Mouse (Mus musculus): ENCODE measurements around the gene Cul4a. TPM values are rescaled to one million over a fixed set of nuclear protein-coding genes. Genes with fewer than 3 reads are reported as not detected.
"Not testable (repeated sequence)": the region's sequence is repeated elsewhere in the genome, so short reads cannot be mapped to it uniquely, and the experiment has no call there.

Cul4a gene
- polyA plus RNA-seq, 1 experiment, result 61.3 TPM

DNA sequence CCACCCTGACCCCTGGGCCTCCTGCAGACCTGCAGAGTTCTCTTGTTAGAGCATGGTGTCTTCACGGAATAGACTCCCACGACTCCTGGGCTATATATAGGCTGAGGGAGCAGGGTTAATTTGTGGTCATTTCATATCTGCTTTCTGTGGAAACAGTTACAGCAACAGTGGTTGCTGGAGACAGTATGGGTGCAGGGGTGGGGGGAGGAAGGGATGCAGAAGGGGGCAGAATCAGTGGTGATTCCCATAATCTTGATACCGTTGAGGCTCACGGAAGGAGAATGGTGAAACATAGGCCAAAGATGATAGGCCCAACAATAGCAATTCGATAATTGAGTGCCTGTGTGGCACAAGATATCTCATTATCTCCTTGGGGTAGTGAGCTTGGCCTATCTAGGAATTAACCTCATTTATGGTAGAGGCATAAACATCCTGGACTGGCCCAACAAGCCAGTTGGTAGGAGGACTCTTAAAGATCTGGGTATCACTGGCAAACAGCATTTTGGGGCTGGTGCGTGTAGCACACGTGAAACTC is 17.5 kb downstream of the Cul4a start:
- Histone ChIP-seq H3K4me2 (ENCODE audit: low read depth) (no peak overlapping the region), H3K36me3 (ENCODE audit: control insufficient read depth, insufficient read depth) (peaks cover 24% of the 10 kb centered on the region), H3K79me2 (ENCODE audit: control insufficient read depth, insufficient read depth) (no peaks in the 10 kb centered on the region), H3K27me3 (ENCODE audit: control insufficient read depth, insufficient read depth, insufficient read length) (no peaks in the 10 kb centered on the region), H3K4me3 (no peak overlapping the region), H3ac (ENCODE audit: control insufficient read depth, insufficient read length) (no peak overlapping the region)
- no peak for TF ChIP-seq TCF12 (IDR thresholded peaks at IDR 0.05; ENCODE audit: insufficient read depth, poor library complexity, severe bottlenecking)
- TF ChIP-seq E2F4 (IDR thresholded peaks at IDR 0.05; ENCODE audit: insufficient read depth), result no peak
- TF ChIP-seq CEBPB (IDR thresholded peaks at IDR 0.05; ENCODE audit: insufficient read depth, poor library complexity, severe bottlenecking), result no peak
- TF ChIP-seq USF1 (IDR thresholded peaks at IDR 0.05; ENCODE audit: low read depth), result no peak

DNA sequence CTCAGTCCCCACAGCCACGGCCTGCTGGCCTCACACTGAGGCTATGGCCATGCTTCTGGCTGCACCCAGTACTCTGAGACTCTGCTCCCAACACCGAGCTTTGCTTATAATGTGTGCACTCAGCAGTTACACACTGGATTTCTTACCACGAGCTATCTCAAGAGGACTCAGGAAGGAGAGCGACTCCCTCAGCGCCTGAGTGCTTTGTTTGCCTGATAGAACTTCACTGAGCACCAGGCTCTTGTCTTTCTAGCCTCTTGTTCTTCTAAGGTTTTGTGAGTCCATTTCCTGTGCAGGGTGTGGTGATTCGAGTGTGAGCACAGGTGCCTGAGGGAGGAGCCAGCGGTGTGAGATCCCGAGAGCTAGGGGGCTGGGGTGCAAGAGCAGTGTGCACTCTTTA is 19.5 kb downstream of the Cul4a start:
- no peak overlapping the region for H3ac ChIP-seq (ENCODE audit: control insufficient read depth, insufficient read length)
- H3K4me2 ChIP-seq (ENCODE audit: low read depth), result no peak overlapping the region
- TF ChIP-seq TCF12 (IDR thresholded peaks at IDR 0.05; ENCODE audit: insufficient read depth, poor library complexity, severe bottlenecking), result no peak
- TF ChIP-seq POLR2A (IDR thresholded peaks at IDR 0.05; ENCODE audit: insufficient read length, low read depth), result no peak
- no peak for TF ChIP-seq TCF3 (IDR thresholded peaks at IDR 0.05; ENCODE audit: insufficient read length, low read depth)
- TF ChIP-seq SRF (IDR thresholded peaks at IDR 0.05; ENCODE audit: control insufficient read depth, insufficient read length, low read depth), result no peak
- TF ChIP-seq E2F4 (IDR thresholded peaks at IDR 0.05; ENCODE audit: insufficient read depth), result no peak
- no peak for TF ChIP-seq POLR2AphosphoS2 (IDR thresholded peaks at IDR 0.05; ENCODE audit: insufficient read length, low read depth)
- no peak for TF ChIP-seq CEBPB (IDR thresholded peaks at IDR 0.05; ENCODE audit: insufficient read depth, poor library complexity, severe bottlenecking)
- no peak for TF ChIP-seq REST (IDR thresholded peaks at IDR 0.05; ENCODE audit: insufficient read depth, insufficient read length)
- no peak for TF ChIP-seq MYOG (IDR thresholded peaks at IDR 0.05; ENCODE audit: control insufficient read depth in 1 of 3, insufficient read depth in 1 of 3, insufficient read length in 2 of 3, low read depth in 2 of 3)
- no peaks in the 10 kb centered on the region for H3K79me2 ChIP-seq (ENCODE audit: control insufficient read depth, insufficient read depth)
- H3K4me3 ChIP-seq, result no peak overlapping the region
- peaks cover 22% of the 10 kb centered on the region for H3K36me3 ChIP-seq (ENCODE audit: control insufficient read depth, insufficient read depth)
- H3K27me3 ChIP-seq (ENCODE audit: control insufficient read depth, insufficient read depth, insufficient read length), result no peaks in the 10 kb centered on the region

DNA sequence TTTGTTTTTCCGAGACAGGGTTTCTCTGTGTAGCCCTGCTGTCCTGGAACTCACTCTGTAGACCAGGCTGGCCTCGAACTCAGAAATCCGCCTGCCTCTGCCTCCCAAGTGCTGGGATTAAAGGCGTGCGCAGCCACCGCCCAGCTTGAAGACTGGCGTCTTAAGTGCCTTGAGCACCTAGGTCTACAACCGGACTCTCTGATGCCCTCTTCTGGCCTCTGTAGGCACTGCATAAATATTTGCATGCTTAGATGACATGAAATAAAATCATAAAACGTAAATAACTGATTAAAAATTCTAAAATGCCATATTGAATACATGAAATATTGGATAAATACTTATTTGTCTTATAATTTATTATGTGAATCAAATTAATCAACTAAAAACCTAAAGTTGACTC is 26.8 kb downstream of the Cul4a start:
- not testable (repeated sequence) for H3K4me2 ChIP-seq (ENCODE audit: low read depth); H3K4me3 ChIP-seq; H3K79me2 ChIP-seq (ENCODE audit: control insufficient read depth, insufficient read depth); H3K27me3 ChIP-seq (ENCODE audit: control insufficient read depth, insufficient read depth, insufficient read length); H3ac ChIP-seq (ENCODE audit: control insufficient read depth, insufficient read length)
- H3K36me3 ChIP-seq (ENCODE audit: control insufficient read depth, insufficient read depth), result peaks cover 39% of the 10 kb centered on the region

DNA sequence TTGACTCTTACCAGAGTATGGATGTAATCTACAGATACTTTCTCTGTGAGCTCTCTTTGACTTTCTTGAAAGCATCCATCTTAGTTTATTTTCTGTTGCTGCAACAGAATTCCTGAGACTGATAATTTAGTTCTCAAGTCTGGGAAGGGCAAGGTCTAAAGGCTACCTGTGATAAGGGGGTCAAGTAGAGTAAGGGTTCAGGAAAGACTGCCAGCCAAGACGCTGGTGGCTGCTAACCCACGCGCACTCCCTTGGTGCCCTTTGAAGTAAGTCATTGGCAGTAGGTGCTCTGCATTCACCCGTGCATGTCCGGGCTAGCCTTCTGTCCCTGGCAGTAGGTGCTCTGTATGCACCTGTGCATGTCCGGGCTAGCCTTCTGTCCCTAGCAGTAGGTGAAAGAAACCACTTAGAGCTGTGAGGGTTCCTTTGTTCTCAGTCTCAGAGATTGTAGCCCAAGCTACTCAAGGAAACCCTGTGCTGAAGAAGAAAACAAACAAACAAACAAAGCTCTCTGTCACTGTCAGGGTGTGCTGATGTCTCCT is 34.3 kb downstream of the Cul4a start:
- TF ChIP-seq CEBPB (IDR thresholded peaks at IDR 0.05; ENCODE audit: insufficient read depth, poor library complexity, severe bottlenecking) (no peak), TCF3 (IDR thresholded peaks at IDR 0.05; ENCODE audit: insufficient read length, low read depth) (no peak), TCF12 (IDR thresholded peaks at IDR 0.05; ENCODE audit: insufficient read depth, poor library complexity, severe bottlenecking) (no peak)
- H3K4me2 ChIP-seq (ENCODE audit: low read depth), result no peak overlapping the region
- H3K27me3 ChIP-seq (ENCODE audit: control insufficient read depth, insufficient read depth, insufficient read length), result no peaks in the 10 kb centered on the region
- H3K79me2 ChIP-seq (ENCODE audit: control insufficient read depth, insufficient read depth), result no peaks in the 10 kb centered on the region
- H3K4me3 ChIP-seq, result no peak overlapping the region
- peaks cover 41% of the 10 kb centered on the region for H3K36me3 ChIP-seq (ENCODE audit: control insufficient read depth, insufficient read depth)
- H3ac ChIP-seq (ENCODE audit: control insufficient read depth, insufficient read length), result no peak overlapping the region

DNA sequence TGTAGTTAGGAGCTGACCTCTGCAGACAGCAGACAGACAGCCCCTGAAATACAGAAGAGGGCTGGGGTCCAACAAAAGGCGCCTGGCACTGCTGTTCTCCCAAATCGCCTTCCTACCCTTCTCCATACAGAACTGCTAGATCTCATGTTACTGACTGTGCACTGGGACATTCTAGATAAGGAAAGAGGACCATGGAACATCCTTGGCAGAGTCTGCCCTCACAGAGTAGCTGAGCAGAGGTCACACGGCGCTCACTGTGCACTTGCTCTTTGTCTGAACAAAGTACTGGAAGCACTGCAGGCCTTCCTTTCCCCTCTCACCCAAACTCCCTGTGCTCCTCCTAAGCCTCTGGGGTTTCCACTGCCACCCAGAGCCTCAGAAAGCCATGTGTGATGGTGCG is 36.3 kb downstream of the Cul4a start:
- Histone ChIP-seq H3K79me2 (ENCODE audit: control insufficient read depth, insufficient read depth) (no peaks in the 10 kb centered on the region), H3ac (ENCODE audit: control insufficient read depth, insufficient read length) (no peak overlapping the region), H3K4me2 (ENCODE audit: low read depth) (no peak overlapping the region), H3K27me3 (ENCODE audit: control insufficient read depth, insufficient read depth, insufficient read length) (no peaks in the 10 kb centered on the region), H3K4me3 (no peak overlapping the region), H3K36me3 (ENCODE audit: control insufficient read depth, insufficient read depth) (peaks cover 36% of the 10 kb centered on the region)
- no peak for TF ChIP-seq USF1 (IDR thresholded peaks at IDR 0.05; ENCODE audit: low read depth)
- no peak for TF ChIP-seq TCF12 (IDR thresholded peaks at IDR 0.05; ENCODE audit: insufficient read depth, poor library complexity, severe bottlenecking)
- no peak for TF ChIP-seq POLR2AphosphoS2 (IDR thresholded peaks at IDR 0.05; ENCODE audit: insufficient read length, low read depth)
- no peak for TF ChIP-seq E2F4 (IDR thresholded peaks at IDR 0.05; ENCODE audit: insufficient read depth)
- no peak for TF ChIP-seq SRF (IDR thresholded peaks at IDR 0.05; ENCODE audit: control insufficient read depth, insufficient read length, low read depth)
- no peak for TF ChIP-seq REST (IDR thresholded peaks at IDR 0.05; ENCODE audit: insufficient read depth, insufficient read length)
- TF ChIP-seq MYOG (IDR thresholded peaks at IDR 0.05; ENCODE audit: control insufficient read depth in 1 of 3, insufficient read depth in 1 of 3, insufficient read length in 2 of 3, low read depth in 2 of 3), result no peak
- no peak for TF ChIP-seq CEBPB (IDR thresholded peaks at IDR 0.05; ENCODE audit: insufficient read depth, poor library complexity, severe bottlenecking)
- no peak for TF ChIP-seq MYOD1 (IDR thresholded peaks at IDR 0.05; ENCODE audit: control insufficient read depth in 1 of 3, insufficient read length in 2 of 3, low read depth in 2 of 3)
- no peak for TF ChIP-seq TCF3 (IDR thresholded peaks at IDR 0.05; ENCODE audit: insufficient read length, low read depth)

DNA sequence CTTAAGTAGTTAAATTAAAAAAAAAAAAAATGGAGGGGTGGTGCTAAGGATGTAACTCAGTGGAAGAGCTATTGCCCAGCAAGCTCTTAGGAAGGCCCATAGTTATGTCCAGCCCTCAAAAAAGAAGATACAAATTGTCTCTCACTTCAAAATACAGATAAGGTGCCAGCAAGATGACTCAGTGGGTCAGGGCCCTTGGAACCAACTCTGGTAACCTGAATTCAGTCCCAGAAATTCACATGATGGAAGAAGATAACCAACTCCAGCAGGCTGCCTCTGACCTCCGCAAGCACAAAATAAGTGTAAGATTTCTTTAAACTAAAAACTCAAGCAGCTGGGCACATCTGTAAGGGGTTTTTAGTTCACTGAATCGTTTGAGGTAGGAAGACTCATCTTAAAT is 43.1 kb downstream of the Cul4a start:
- Histone ChIP-seq H3ac (ENCODE audit: control insufficient read depth, insufficient read length) (no peak overlapping the region), H3K4me2 (ENCODE audit: low read depth) (no peak overlapping the region), H3K4me3 (no peak overlapping the region), H3K27me3 (ENCODE audit: control insufficient read depth, insufficient read depth, insufficient read length) (no peaks in the 10 kb centered on the region), H3K36me3 (ENCODE audit: control insufficient read depth, insufficient read depth) (peaks cover 8% of the 10 kb centered on the region), H3K79me2 (ENCODE audit: control insufficient read depth, insufficient read depth) (no peaks in the 10 kb centered on the region)
- TF ChIP-seq USF1 (IDR thresholded peaks at IDR 0.05; ENCODE audit: low read depth), result no peak
- TF ChIP-seq POLR2AphosphoS2 (IDR thresholded peaks at IDR 0.05; ENCODE audit: insufficient read length, low read depth), result no peak
- TF ChIP-seq REST (IDR thresholded peaks at IDR 0.05; ENCODE audit: insufficient read depth, insufficient read length), result no peak
- no peak for TF ChIP-seq POLR2A (IDR thresholded peaks at IDR 0.05; ENCODE audit: insufficient read length, low read depth)
- no peak for TF ChIP-seq TCF3 (IDR thresholded peaks at IDR 0.05; ENCODE audit: insufficient read length, low read depth)
- no peak for TF ChIP-seq MAX (IDR thresholded peaks at IDR 0.05; ENCODE audit: low read depth)
- no peak for TF ChIP-seq TCF12 (IDR thresholded peaks at IDR 0.05; ENCODE audit: insufficient read depth, poor library complexity, severe bottlenecking)
- no peak for TF ChIP-seq MYOD1 (IDR thresholded peaks at IDR 0.05; ENCODE audit: control insufficient read depth in 1 of 3, insufficient read length in 2 of 3, low read depth in 2 of 3)
- TF ChIP-seq MYOG (IDR thresholded peaks at IDR 0.05; ENCODE audit: control insufficient read depth in 1 of 3, insufficient read depth in 1 of 3, insufficient read length in 2 of 3, low read depth in 2 of 3), result no peak
- no peak for TF ChIP-seq SRF (IDR thresholded peaks at IDR 0.05; ENCODE audit: control insufficient read depth, insufficient read length, low read depth)
- no peak for TF ChIP-seq CEBPB (IDR thresholded peaks at IDR 0.05; ENCODE audit: insufficient read depth, poor library complexity, severe bottlenecking)
- no peak for TF ChIP-seq E2F4 (IDR thresholded peaks at IDR 0.05; ENCODE audit: insufficient read depth)
